Mouse (Mus musculus): Measurements from ENCODE around the gene Ptar1. TPM values are rescaled to one million over a fixed set of nuclear protein-coding genes. Genes with fewer than 3 reads are reported as not detected.

The Ptar1 gene
- total RNA-seq, 2 experiments from 2014 or later = 41.3 to 44.4 TPM

DNA sequence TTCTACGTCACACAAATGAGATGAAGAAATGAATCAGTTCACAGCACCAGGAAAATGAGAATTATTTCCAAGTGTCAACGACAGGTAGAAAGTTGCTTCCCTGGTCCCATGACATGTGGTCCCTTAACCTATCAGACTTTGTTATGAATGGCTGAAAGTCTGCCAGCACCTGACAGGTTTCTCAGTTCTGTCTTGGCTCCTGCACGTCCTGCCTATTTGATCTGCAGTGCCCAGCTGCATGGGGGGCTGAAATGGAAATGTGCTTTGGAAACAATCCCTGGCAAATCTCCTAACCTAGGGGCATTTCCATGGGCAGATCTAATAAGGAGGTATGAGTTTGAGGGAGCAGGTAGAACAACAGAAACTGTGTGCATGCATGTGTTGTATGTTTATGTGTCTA lies 59.3 kb downstream of the Ptar1 start:
- intact Hi-C loops (cut with DNase I) = no loop called here

DNA sequence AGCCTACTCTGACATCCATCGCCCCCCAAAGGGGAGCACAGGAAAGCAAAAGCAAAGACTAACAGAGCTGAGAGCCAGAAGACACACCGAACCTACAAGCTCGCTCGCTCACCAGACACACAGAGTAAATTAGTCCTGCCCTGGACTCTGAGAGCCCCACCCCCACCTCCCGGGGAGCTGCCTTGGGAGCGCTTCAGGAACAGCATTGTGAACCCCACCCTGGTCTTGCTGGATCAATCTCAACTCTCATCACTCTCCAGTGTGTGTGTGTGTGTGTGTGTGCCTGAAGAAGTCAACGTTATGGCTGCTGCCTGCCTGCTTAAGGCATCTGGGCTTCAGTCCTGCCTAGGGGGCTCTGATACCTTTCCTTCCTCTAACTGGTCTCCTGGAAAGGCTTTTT lies 69.8 kb downstream of the Ptar1 start:
- DNase-seq (ENCODE audit: low spot score in 2 of 2) = no peak
- intact Hi-C loops (cut with DNase I) = loop anchor here (5.0 kb wide), 4 partner anchors 110 to 385 kb away; no protein-coding TSS in a partner anchor

More for the DNA sequence above, 59.3 kb downstream of the Ptar1 start:
- DNase-seq (ENCODE audit: low spot score in 2 of 2) = no peak

DNA sequence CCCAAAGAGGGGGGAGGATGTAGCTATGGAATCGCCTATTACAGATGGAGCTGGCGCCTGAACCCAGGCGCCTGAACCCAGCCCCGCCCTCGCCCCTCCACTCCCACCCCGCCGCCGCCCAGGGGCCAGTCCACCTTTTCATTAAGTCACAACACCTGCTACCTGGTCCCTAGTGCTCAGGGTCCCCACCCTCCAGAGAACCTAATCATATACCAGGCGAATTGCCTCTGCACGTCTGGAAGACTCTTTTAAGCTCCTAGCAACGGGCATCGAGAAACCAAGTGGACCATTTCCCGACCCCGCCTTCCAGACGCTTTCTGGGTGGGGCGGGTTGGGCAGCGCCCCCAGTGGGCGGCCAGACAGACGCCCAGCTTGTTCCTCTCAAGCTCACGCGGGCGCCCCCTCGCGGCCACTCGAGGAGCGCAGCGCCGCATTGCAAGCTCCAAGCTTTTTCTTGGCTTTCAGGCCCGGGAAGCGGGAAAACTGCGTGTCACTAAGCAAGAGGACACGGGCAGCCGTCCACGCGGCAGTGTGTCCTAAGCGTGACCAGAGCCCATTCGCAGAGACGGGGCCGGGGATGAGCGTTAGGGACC lies 70.8 kb downstream of the Ptar1 start:
- peak; percentile 97 for DNase-seq (ENCODE audit: low spot score in 2 of 2)
- intact Hi-C loops (cut with DNase I) = loop anchor here (1.0 to 5.0 kb wide), 5 partner anchors 71 to 386 kb away; partner anchors contain the start of gene Ptar1

DNA sequence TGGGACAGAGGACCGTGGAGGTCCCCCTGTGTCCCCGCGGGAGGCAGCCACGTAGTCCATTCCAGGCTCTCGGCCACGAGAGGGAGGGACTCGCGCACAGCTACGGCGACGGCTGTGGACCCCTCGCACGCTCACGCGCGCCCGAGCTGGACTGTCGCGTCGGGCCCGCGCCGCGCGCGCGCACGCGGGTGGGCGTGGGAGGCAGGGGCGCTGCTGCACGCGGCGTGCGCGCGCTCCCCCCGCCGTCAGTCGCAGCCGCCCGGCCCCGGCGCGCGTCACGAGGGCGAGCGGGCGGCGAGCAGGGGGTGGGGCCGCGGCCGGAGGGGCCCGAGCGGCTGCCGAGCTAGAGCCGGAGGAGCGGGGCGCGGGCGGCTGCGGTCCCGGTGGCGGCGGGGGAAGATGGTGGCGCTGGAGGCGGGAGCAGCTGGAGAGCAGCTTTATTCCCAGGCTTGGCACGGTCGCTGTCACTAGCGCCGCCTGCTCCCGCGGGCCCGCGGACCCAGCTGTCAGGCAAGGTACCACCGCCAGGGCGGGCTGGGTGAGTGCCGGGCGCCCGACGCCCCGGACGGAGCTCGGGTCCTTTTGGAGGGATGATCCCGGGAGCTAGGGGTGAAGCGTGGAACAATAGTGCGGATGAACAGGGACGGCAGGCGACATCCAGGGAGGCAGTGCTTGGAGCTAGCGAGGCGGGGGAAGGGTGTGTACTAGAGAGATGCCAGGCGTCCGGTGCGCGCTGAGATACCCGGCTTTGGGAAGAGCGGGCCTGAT lies 71.5 kb downstream of the Ptar1 start, which contains the start of gene Apba1:
TSS of gene Apba1 (plus strand) at position 334 of the 768 bp plus-strand sequence.
- peak; percentile 83 to 88 for DNase-seq (ENCODE audit: low spot score in 2 of 2)
- intact Hi-C loops (cut with DNase I) = loop anchor here (1.0 to 5.0 kb wide), 5 partner anchors 71 to 386 kb away; partner anchors contain the start of gene Ptar1

GRCm38 (mm10) chr19:23759322-23759945 lies 72.2 kb downstream of the Ptar1 start:
- DNase-seq (ENCODE audit: low spot score in 2 of 2) = peak in 1 of 2 experiments; percentile 74
- intact Hi-C loops (cut with DNase I) = loop anchor here (5.0 kb wide), 4 partner anchors 112 to 387 kb away; no protein-coding TSS in a partner anchor

GRCm38 (mm10) chr19:23763371-23763770 lies 76.1 kb downstream of the Ptar1 start:
- no peak for DNase-seq (ENCODE audit: low spot score in 2 of 2)
- intact Hi-C loops (cut with DNase I) = no loop called here

- intact Hi-C loops (cut with DNase I) = no loop called here
- DNase-seq (ENCODE audit: low spot score in 2 of 2) = no peak
These were observed 76.8 kb downstream of the Ptar1 start for GRCm38 (mm10) chr19:23764051-23764450.

DNA sequence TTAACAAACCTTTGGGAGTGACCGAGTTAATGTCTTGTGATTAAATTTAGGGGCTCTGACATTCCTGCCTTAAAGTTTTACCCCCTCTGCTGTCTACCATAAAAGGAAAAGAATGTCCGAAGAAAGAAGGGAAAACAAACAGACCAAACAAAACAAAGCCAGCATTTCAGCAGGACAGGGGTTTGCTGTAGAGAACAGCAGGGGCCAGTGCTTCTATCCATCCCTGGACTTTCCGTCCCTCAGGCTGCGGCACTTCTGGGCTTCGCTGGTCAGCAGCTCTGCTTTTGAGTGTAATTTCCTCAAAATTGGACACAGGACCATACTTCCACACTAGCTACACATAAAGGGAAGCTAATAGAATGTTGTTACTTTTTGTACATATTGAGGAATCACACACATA lies 81.6 kb downstream of the Ptar1 start:
- DNase-seq (ENCODE audit: low spot score in 2 of 2) = no peak
- intact Hi-C loops (cut with DNase I) = no loop called here

DNA sequence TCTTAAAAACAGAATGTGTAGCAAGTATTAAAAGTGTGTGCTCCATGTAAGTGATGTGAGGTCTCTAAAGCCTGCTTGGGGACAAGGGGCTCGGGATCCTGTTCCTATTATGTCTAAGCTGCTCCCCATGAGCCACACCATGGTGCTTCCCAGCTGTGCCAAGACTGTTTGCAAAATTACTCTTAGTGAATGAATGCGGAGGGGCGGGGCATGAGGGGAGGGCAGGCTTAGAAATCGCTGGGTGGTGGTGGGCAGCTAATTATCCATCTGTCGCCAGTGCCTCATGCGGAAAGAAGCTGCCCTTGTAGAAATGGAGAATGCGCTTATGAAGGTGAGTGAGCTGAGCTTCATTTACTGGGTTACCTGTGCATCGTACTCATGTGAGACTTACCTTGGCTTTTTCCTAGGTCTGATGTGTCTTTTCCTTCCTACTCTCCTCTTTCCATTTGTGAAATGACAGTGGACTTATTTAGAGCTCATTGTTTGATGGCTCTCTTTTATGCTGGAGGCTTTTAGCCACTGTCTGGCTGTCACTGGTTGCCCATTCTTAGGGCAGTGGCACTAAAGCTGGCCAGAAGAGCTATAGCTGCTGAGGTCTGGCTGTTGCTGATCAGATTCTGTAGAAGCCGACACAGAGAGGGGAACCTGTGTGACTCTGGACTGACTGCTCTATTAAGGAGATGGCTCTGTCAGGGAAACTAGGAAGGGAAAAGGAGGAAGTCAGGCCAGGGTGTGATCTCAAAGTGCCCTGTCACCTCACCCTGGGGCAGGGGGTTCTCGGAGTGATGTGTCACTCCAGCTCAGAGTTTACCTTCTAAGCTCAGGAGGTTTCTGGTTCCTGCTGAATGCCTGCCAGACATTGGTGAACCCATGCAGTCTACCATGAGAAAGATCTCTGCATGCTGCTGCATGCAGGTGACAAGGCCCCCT lies 83.5 kb downstream of the Ptar1 start:
- no peak for DNase-seq (ENCODE audit: low spot score in 2 of 2)
- intact Hi-C loops (cut with DNase I) = no loop called here

GRCm38 (mm10) chr19:23771971-23772370 lies 84.7 kb downstream of the Ptar1 start:
- intact Hi-C loops (cut with DNase I) = no loop called here
- no peak for DNase-seq (ENCODE audit: low spot score in 2 of 2)

DNA sequence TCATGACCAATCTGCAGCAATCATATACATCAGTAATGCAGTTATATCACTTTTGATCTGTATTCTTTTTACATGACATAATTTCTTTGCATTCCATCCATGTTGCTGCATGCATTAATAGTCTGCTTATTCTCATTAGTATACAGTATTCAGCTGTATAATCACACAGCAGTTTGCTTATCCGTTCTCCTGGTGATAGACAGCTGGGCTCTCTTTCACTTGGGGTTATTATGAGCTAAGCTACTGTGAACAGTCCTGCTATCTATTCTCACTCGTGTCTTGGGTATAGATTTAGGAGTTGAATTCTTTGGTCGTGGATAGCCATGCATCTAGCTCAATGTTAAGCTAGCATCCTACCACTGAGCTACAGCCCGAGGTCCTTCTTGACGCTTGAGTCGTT lies 88.1 kb downstream of the Ptar1 start:
- intact Hi-C loops (cut with DNase I) = no loop called here
- no peak for DNase-seq (ENCODE audit: low spot score in 2 of 2)

GRCm38 (mm10) chr19:23779130-23779529 lies 91.9 kb downstream of the Ptar1 start:
- intact Hi-C loops (cut with DNase I) = no loop called here
- DNase-seq (ENCODE audit: low spot score in 2 of 2) = no peak

- intact Hi-C loops (cut with DNase I) = no loop called here
These were observed 92.9 kb downstream of the Ptar1 start for GRCm38 (mm10) chr19:23780105-23780504.

More at GRCm38 (mm10) chr19:23780105-23780504, 92.9 kb downstream of the Ptar1 start:
- DNase-seq (ENCODE audit: low spot score in 2 of 2) = no peak

Other genes with a start within 250 kb of the Ptar1 start
- gene Mamdc2, start 239.0 kb upstream of the Ptar1 start, total RNA-seq (2021) = 1 to 10 TPM; 1.5 to 1.6 TPM
- 1 to 10 TPM; 1.5 to 3.2 TPM for gene 1700028P14Rik, start 34.6 kb upstream of the Ptar1 start, total RNA-seq (2021)
- gene Apba1, start 71.5 kb downstream of the Ptar1 start, total RNA-seq (2021) = 100 to 1,000 TPM; 185 to 190 TPM